25 mouse cellular contexts compared by ENCODE assay signal in the genomic region with DNA sequence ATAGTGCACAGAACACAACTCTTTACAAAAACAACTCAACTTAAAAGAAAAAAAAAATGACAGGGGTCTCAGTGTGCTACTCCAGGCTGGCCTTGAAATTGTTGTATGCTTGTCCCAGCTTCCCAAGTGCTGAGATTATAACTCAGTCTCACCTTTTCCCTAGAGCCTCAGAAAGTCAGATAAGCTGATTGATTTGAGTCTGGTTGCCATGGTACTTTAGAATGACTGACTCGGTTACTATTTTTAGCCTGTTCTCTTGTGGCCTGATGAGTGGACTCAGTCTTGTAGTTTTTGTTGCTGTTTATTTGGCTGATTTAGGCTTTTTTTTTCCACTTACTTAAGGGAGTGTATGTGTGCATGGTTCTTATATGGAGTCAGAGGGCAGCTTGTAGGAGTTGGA. TPM values are rescaled to one million over a fixed set of nuclear protein-coding genes. Genes with fewer than 3 reads are reported as not detected.
A peak's percentile ranks its signal among the peaks of the same experiment; 100 is the strongest.
DNase-seq lines count a peak whose midpoint lies in the region; ATAC-seq and TF ChIP-seq lines count a peak whose summit lies in the region.
"Had no signal": no experiment of that assay in that cellular context is flagged by ENCODE, and none has a peak within 500 bp of the region (broad histone marks: within the 10 kb centered on the region; RNA-seq: fewer than 3 reads in every experiment).

No protein-coding gene starts in this region.

- no peak for DNase-seq in heart, adult 11 months
- DNase-seq in midbrain, embryonic 14.5 days, result peak; percentile 20
- no peak for DNase-seq in midbrain, embryonic 10.5 days (ENCODE audit: low spot score)
- DNase-seq in heart, postnatal 10 days, result peak; percentile 22 to 27
- no peak for DNase-seq in stomach, postnatal 0 days (ENCODE audit: low spot score)
- no peak for DNase-seq in frontal cortex, adult 2 months (ENCODE audit: extremely low spot score in 1 of 2, low spot score in 1 of 2)
- DNase-seq: adrenal gland, postnatal 14 days; cerebellum, adult 11-12 months; cerebellum, postnatal 36 days; gastrocnemius, postnatal 36 days; kidney, adult 11 months; kidney, postnatal 10 days; lung, postnatal 4 days; right cerebral cortex, adult 18-20 months; spleen, adult 18-20 months; thymus, postnatal 14 days had no signal

- TF ChIP-seq CTCF in stomach, postnatal 0 days (IDR thresholded peaks at IDR 0.05; ENCODE audit: low read depth), result no peak

- H3K27ac ChIP-seq in heart, embryonic 15.5 days, result 0 out of 2 replicates have a peak overlapping the region, but pooled peaks have one; percentile 2
- H3K27ac ChIP-seq in midbrain, embryonic 14.5 days (replicated peaks; ENCODE audit: low read depth, low read length), result no peak overlapping the region
- no peak overlapping the region for H3K27ac ChIP-seq in midbrain, embryonic 10.5 days (replicated peaks)
- no peak overlapping the region; the same call in 1 of the 2 replicates for H3K27ac ChIP-seq in stomach, postnatal 0 days (replicated peaks)
- H3K27ac ChIP-seq: forebrain, embryonic 13.5 days; hindbrain, embryonic 12.5 days; left cerebral cortex, adult 2 months; limb, embryonic 10.5 days; liver, embryonic 15.5 days; midbrain, embryonic 12.5 days had no signal

- no peaks in the 10 kb centered on the region for H3K9me3 ChIP-seq in heart, embryonic 15.5 days (replicated peaks)
- no peaks in the 10 kb centered on the region for H3K9me3 ChIP-seq in midbrain, embryonic 14.5 days (ENCODE audit: control insufficient read depth, low read length)
- H3K9me3 ChIP-seq in midbrain, embryonic 10.5 days (replicated peaks), result no peaks in the 10 kb centered on the region
- H3K9me3 ChIP-seq in stomach, postnatal 0 days (ENCODE audit: control insufficient read depth, low read length), result no peaks in the 10 kb centered on the region
- H3K9me3 ChIP-seq: forebrain, embryonic 13.5 days; hindbrain, embryonic 12.5 days; limb, embryonic 10.5 days; liver, embryonic 15.5 days; midbrain, embryonic 12.5 days had no signal

- ATAC-seq in heart, embryonic 15.5 days (replicated peaks; ENCODE audit: insufficient number of reproducible peaks, insufficient read depth, low FRiP score, low read depth), result no peak
- no peak for ATAC-seq in midbrain, embryonic 14.5 days (ENCODE audit: low FRiP score, low TSS enrichment)
- peak; percentile 69 for ATAC-seq in stomach, postnatal 0 days (ENCODE audit: low FRiP score, low TSS enrichment)
- no peak for ATAC-seq in CD4-positive, CD25-positive, alpha-beta regulatory T cell, adult 4 months
- ATAC-seq: forebrain, embryonic 13.5 days had no signal

- 4% methylated on average over 1 of the region's 1 CpGs for WGBS in heart, embryonic 15.5 days
- WGBS in midbrain, embryonic 14.5 days, result 67% methylated on average over 1 of the region's 1 CpGs
- 64% methylated on average over 1 of the region's 1 CpGs for WGBS in midbrain, embryonic 10.5 days
- 17% methylated on average over 1 of the region's 1 CpGs for WGBS in stomach, postnatal 0 days

- H3K36me3 ChIP-seq in heart, embryonic 15.5 days, result no peaks in the 10 kb centered on the region
- no peaks in the 10 kb centered on the region for H3K36me3 ChIP-seq in midbrain, embryonic 14.5 days (ENCODE audit: control insufficient read depth, insufficient read depth, low read length)
- no peaks in the 10 kb centered on the region for H3K36me3 ChIP-seq in midbrain, embryonic 10.5 days
- H3K36me3 ChIP-seq in stomach, postnatal 0 days (ENCODE audit: control insufficient read depth, insufficient read depth, low read length), result no peaks in the 10 kb centered on the region
- H3K36me3 ChIP-seq: hindbrain, embryonic 12.5 days; limb, embryonic 10.5 days; liver, embryonic 15.5 days; midbrain, embryonic 12.5 days had no signal

- intact Hi-C loops in heart, postnatal 10 days (cut with DNase I), result no loop called here

- H3K4me3 ChIP-seq in heart, embryonic 15.5 days, result no peak overlapping the region
- no peak overlapping the region for H3K4me3 ChIP-seq in midbrain, embryonic 14.5 days (replicated peaks; ENCODE audit: low read depth, low read length)
- H3K4me3 ChIP-seq in midbrain, embryonic 10.5 days, result no peak overlapping the region
- H3K4me3 ChIP-seq in stomach, postnatal 0 days (ENCODE audit: low read depth, low read length), result no peak overlapping the region
- H3K4me3 ChIP-seq: forebrain, embryonic 13.5 days; hindbrain, embryonic 12.5 days; left cerebral cortex, adult 2 months; limb, embryonic 10.5 days; liver, embryonic 15.5 days; midbrain, embryonic 12.5 days; myocyte had no signal

- peaks cover 13% of the 10 kb centered on the region for H3K4me1 ChIP-seq in heart, embryonic 15.5 days (replicated peaks)
- no peaks in the 10 kb centered on the region for H3K4me1 ChIP-seq in midbrain, embryonic 14.5 days (ENCODE audit: control insufficient read depth, insufficient read depth, low read length)
- H3K4me1 ChIP-seq in midbrain, embryonic 10.5 days, result 0 out of 2 replicates have a peak, but pooled peaks cover 4% of the 10 kb centered on the region
- H3K4me1 ChIP-seq in stomach, postnatal 0 days (replicated peaks; ENCODE audit: control insufficient read depth, insufficient read depth), result no peaks in the 10 kb centered on the region
- H3K4me1 ChIP-seq: forebrain, embryonic 13.5 days; hindbrain, embryonic 12.5 days; midbrain, embryonic 12.5 days had no signal

- no peak overlapping the region for H3K4me2 ChIP-seq in heart, embryonic 15.5 days
- H3K4me2 ChIP-seq in midbrain, embryonic 14.5 days (ENCODE audit: low read length), result no peak overlapping the region
- no peak overlapping the region for H3K4me2 ChIP-seq in stomach, postnatal 0 days (replicated peaks; ENCODE audit: low read depth)
- H3K4me2 ChIP-seq: forebrain, embryonic 13.5 days; hindbrain, embryonic 12.5 days; liver, embryonic 15.5 days; midbrain, embryonic 12.5 days had no signal

- TF ChIP-seq EP300 in stomach, postnatal 0 days (optimal IDR thresholded peaks at IDR 0.05), result no peak

- no peak overlapping the region for H3K9ac ChIP-seq in heart, embryonic 15.5 days
- no peak overlapping the region for H3K9ac ChIP-seq in midbrain, embryonic 14.5 days (replicated peaks; ENCODE audit: low read length)
- H3K9ac ChIP-seq in stomach, postnatal 0 days (ENCODE audit: low read length), result no peak overlapping the region
- H3K9ac ChIP-seq: forebrain, embryonic 13.5 days; hindbrain, embryonic 12.5 days; liver, embryonic 15.5 days; midbrain, embryonic 12.5 days had no signal

- no peaks in the 10 kb centered on the region for H3K27me3 ChIP-seq in heart, embryonic 15.5 days
- H3K27me3 ChIP-seq in midbrain, embryonic 14.5 days (ENCODE audit: control insufficient read depth, insufficient read depth, low read length), result no peaks in the 10 kb centered on the region
- H3K27me3 ChIP-seq in midbrain, embryonic 10.5 days (ENCODE audit: low read depth, poor library complexity, severe bottlenecking), result no peaks in the 10 kb centered on the region
- H3K27me3 ChIP-seq in stomach, postnatal 0 days (ENCODE audit: control insufficient read depth, insufficient read depth, low read length), result no peaks in the 10 kb centered on the region
- H3K27me3 ChIP-seq: forebrain, embryonic 13.5 days; hindbrain, embryonic 12.5 days; liver, embryonic 15.5 days; midbrain, embryonic 12.5 days had no signal

RNA-seq across cellular contexts. Expression of a gene that starts 10.7 kb away (rescaled TPM):
- polyA plus RNA-seq in heart, embryonic 15.5 days (2015; fragmentation: Nextera tagmentation; extraction: Ambion mirVana), result 340 and 352 TPM in 2 replicates
- 250 and 272 TPM in 2 replicates for polyA plus RNA-seq in midbrain, embryonic 14.5 days (2014; fragmentation: Nextera tagmentation; extraction: Ambion mirVana)
- 235 and 241 TPM in 2 replicates for polyA plus RNA-seq in midbrain, embryonic 10.5 days (2016; fragmentation: Nextera tagmentation; extraction: Ambion mirVana)
- total RNA-seq in heart, postnatal 10 days (2021), result 100 to 1,000 TPM; 205 to 214 TPM
- polyA plus RNA-seq in stomach, postnatal 0 days (2015; fragmentation: Nextera tagmentation; extraction: Ambion mirVana), result 257 and 275 TPM in 2 replicates
- polyA plus RNA-seq in CD4-positive, CD25-positive, alpha-beta regulatory T cell, adult 4 months (2017; shearing (Covaris generic)), result 100 to 1,000 TPM; 204 to 227 TPM
- 328 and 476 TPM in 2 replicates for polyA plus RNA-seq in frontal cortex, adult 2 months (2012; rRNA removed)

RNA-seq across cellular contexts. Expression of a gene that starts 12.8 kb away (rescaled TPM):
- polyA plus RNA-seq in heart, embryonic 15.5 days (2015; fragmentation: Nextera tagmentation; extraction: Ambion mirVana), result 16.5 and 17.2 TPM in 2 replicates
- 5.8 and 7.0 TPM in 2 replicates for polyA plus RNA-seq in midbrain, embryonic 14.5 days (2014; fragmentation: Nextera tagmentation; extraction: Ambion mirVana)
- 4.3 and 4.4 TPM in 2 replicates for polyA plus RNA-seq in midbrain, embryonic 10.5 days (2016; fragmentation: Nextera tagmentation; extraction: Ambion mirVana)
- total RNA-seq in heart, postnatal 10 days (2021), result 10 to 100 TPM; 25.4 to 26.6 TPM
- 6.3 and 6.4 TPM in 2 replicates for polyA plus RNA-seq in stomach, postnatal 0 days (2015; fragmentation: Nextera tagmentation; extraction: Ambion mirVana)
- polyA plus RNA-seq in CD4-positive, CD25-positive, alpha-beta regulatory T cell, adult 4 months (2017; shearing (Covaris generic)), result 1 to 10 TPM; 4.0 to 5.8 TPM
- 18.1 and 19.1 TPM in 2 replicates for polyA plus RNA-seq in frontal cortex, adult 2 months (2012; rRNA removed)

Comparison
In these comparisons a context has a peak if more than half of its experiments do, and no peak if none do; other contexts are left out.
1. DNase-seq: peak in midbrain, embryonic 14.5 days (single experiment) and heart, postnatal 10 days (2 of 2); none in heart, adult 11 months (single experiment), midbrain, embryonic 10.5 days (single experiment), stomach, postnatal 0 days (single experiment) and frontal cortex, adult 2 months (0 of 2).